Mouse (Mus musculus): ENCODE measurements around the gene Faim2. TPM values are rescaled to one million over a fixed set of nuclear protein-coding genes. Genes with fewer than 3 reads are reported as not detected.

Gene Faim2
- polyA plus RNA-seq (2016; fragmentation: Nextera tagmentation; extraction: Ambion mirVana) = 0.36 and 1.0 TPM in 2 replicates

DNA sequence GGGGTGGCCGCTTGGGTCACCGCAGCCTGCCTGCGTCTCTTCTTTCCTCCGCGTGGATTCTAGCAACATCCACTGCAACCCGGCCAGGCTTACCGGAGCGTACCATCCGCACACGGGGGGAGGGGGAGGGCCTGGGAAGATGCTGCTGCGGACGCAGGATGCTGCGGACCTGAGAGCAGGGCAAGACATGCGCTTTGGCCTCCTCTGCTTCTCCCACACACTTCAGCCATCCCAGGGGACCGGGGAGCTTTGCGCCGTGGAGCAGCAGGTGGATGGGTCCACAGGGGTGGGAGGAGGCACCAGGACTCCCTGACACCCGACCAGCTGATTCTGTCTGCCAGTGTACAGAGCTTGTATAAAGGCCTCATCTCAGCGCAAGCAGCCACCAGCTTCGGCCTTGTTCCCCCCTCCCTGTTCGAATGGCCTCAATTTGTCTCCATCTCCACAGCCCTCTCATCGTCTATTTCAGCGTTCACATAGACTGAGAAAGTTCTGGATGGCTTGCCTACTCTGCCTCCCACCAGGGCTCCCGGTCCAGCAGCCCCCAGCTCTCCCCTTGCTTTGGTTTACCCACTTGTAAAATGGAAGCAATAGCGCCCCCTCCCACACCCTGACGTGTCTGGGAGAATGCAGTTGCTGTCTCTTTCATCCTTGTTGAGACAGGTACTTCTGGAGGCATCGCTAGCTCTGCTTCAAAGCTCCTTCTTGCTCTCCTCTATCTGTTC is at the start of gene Faim2:
TSS of gene Faim2 (minus strand) at position 537 of the 725 bp plus-strand sequence.
- Histone ChIP-seq H3K36me3 (no peaks in the 10 kb centered on the region), H3K4me2 (replicated peaks) (peak within 1 kb of the TSS; percentile 34; the same call in 1 of the 2 replicates), H3K4me3 (no peak within 1 kb of the TSS), H3K27ac (no peak within 1 kb of the TSS), H3K9ac (no peak within 1 kb of the TSS), H3K27me3 (peaks cover 28% of the 10 kb centered on the region), H3K4me1 (peaks cover 15% of the 10 kb centered on the region), H3K9me3 (no peaks in the 10 kb centered on the region)
- 16% methylated on average over 27 of the region's 27 CpGs for WGBS
- no peak for ATAC-seq (ENCODE audit: insufficient number of reproducible peaks, insufficient read depth, low FRiP score, low TSS enrichment)

DNA sequence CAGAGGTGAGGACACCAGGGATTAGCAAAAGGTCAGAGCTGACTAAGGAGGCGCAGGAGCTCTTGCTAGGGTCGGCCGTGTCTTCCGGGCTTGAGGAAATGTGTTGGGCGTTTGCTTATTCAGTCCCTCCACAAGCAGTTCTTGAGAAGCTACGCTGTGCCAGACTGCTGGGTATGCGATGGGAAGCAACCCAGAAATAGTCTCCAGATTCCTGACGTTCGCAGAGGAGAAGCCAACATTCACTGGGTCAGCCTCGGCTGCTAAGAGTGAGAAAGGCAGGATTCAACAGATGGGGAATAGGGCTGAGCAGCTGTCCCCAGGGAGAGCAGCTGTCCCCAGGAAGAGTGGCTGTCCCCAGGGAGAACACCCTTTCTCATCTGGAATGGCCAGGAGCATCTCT is 41.2 kb upstream of the Faim2 start:
- Histone ChIP-seq H3K9me3 (0 out of 2 replicates have a peak, but pooled peaks cover 2% of the 10 kb centered on the region), H3K4me1 (0 out of 2 replicates have a peak, but pooled peaks cover 3% of the 10 kb centered on the region), H3K27ac (no peak overlapping the region), H3K4me2 (replicated peaks) (no peak overlapping the region), H3K27me3 (peaks cover 3% of the 10 kb centered on the region), H3K9ac (no peak overlapping the region), H3K36me3 (no peaks in the 10 kb centered on the region), H3K4me3 (no peak overlapping the region)
- 79% methylated on average over 10 of the region's 10 CpGs for WGBS
- no peak for ATAC-seq (ENCODE audit: insufficient number of reproducible peaks, insufficient read depth, low FRiP score, low TSS enrichment)

DNA sequence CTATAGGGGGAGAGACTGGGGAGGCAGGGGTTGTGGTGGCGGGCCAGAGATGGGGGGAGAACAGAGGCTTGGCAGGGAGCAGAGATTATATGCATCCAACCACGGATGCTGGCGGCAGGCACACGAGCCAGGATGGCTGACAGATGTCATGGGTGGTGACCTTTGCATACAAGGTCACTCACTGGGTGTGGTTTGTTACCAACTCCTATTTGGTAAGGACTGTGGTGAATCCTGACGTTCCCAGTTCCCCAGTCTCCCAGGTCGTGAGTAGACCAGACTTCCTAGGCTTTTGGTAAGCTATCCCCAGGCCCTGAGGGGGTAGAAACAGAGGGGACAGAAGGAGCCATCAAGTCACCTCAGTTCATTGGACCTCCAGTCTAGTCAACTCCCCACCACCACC is 40.7 kb upstream of the Faim2 start:
- Histone ChIP-seq H3K27ac (no peak overlapping the region), H3K36me3 (no peaks in the 10 kb centered on the region), H3K4me3 (no peak overlapping the region), H3K4me2 (replicated peaks) (no peak overlapping the region), H3K4me1 (0 out of 2 replicates have a peak, but pooled peaks cover 5% of the 10 kb centered on the region), H3K9me3 (0 out of 2 replicates have a peak, but pooled peaks cover 2% of the 10 kb centered on the region), H3K9ac (no peak overlapping the region), H3K27me3 (peaks cover 3% of the 10 kb centered on the region)
- 60% methylated on average over 6 of the region's 6 CpGs for WGBS
- no peak for ATAC-seq (ENCODE audit: insufficient number of reproducible peaks, insufficient read depth, low FRiP score, low TSS enrichment)

DNA sequence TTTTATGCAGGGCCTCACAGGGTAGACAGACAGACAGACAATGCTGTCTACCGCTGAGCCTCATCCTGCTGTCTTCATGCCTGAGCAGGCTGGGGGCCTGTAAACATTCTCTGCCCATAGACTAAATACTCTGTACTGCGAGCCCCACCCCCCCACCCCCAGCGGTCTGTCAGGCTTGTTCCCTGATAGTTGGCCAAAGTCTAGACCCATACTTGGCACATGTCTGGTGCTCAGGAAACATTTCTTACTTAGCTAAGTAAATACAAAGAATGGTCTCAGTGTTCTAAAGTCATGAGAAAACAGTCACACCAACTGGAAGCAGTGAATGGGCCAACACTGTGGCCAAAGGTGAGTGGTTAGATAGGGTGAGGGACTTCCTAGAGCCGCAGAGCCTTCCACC is 39.4 kb upstream of the Faim2 start:
- ATAC-seq (ENCODE audit: insufficient number of reproducible peaks, insufficient read depth, low FRiP score, low TSS enrichment) = no peak
- no peak overlapping the region for H3K27ac ChIP-seq
- 83% methylated on average over 4 of the region's 4 CpGs for WGBS
- H3K36me3 ChIP-seq = no peaks in the 10 kb centered on the region
- no peak overlapping the region for H3K4me3 ChIP-seq
- H3K9me3 ChIP-seq = 0 out of 2 replicates have a peak, but pooled peaks cover 2% of the 10 kb centered on the region
- H3K27me3 ChIP-seq = peaks cover 3% of the 10 kb centered on the region
- H3K4me2 ChIP-seq (replicated peaks) = no peak overlapping the region
- H3K4me1 ChIP-seq = 0 out of 2 replicates have a peak, but pooled peaks cover 5% of the 10 kb centered on the region
- H3K9ac ChIP-seq = no peak overlapping the region

DNA sequence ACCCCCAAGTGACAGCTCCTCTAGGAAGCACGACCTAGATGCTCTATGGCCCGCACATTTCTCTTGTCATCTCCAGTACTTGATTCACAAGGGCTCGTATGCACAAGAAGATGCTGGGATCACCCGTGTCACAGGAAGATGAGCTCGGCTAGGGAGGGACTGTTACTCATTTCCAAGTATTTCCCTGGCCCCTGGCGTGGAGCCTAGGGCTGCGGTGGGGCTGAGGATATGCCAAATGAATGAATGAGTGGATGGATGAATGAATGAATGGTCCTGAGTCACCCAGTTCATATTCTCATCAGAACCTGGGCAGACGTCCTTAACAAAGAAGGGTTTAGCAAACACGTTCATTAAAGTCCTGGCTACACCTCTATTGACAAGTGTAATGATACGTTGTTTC is 32.3 kb upstream of the Faim2 start:
- WGBS = 75% methylated on average over 10 of the region's 10 CpGs
- Histone ChIP-seq H3K27ac (no peak overlapping the region), H3K4me1 (0 out of 2 replicates have a peak, but pooled peaks cover 9% of the 10 kb centered on the region), H3K9ac (no peak overlapping the region), H3K27me3 (no peaks in the 10 kb centered on the region), H3K4me3 (no peak overlapping the region), H3K9me3 (no peaks in the 10 kb centered on the region), H3K36me3 (no peaks in the 10 kb centered on the region), H3K4me2 (replicated peaks) (no peak overlapping the region)
- no peak for ATAC-seq (ENCODE audit: insufficient number of reproducible peaks, insufficient read depth, low FRiP score, low TSS enrichment)

DNA sequence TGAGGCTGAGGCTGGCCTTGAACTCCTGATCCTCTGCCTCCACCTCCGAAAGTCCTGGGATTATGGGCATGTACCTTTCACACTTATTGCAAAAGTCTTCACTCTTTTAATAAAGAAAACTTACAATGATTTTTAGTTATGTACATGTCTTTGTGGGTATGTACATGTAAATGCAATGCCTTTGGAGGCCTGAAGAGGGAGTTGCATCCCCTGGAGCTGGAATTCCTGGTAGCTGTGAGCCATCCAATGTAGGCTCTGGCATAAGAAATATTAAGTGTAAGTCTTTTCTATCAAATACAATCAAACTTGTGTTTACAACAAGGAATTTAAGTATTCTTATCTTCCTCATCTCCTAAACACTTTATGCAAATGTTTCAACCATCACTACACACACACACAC is 31.0 kb upstream of the Faim2 start:
- Histone ChIP-seq H3K4me1 (peaks cover 11% of the 10 kb centered on the region; the same call in 1 of the 2 replicates), H3K9me3 (no peaks in the 10 kb centered on the region), H3K4me3 (no peak overlapping the region), H3K36me3 (no peaks in the 10 kb centered on the region), H3K27me3 (no peaks in the 10 kb centered on the region), H3K27ac (no peak overlapping the region), H3K4me2 (replicated peaks) (no peak overlapping the region), H3K9ac (no peak overlapping the region)
- no peak for ATAC-seq (ENCODE audit: insufficient number of reproducible peaks, insufficient read depth, low FRiP score, low TSS enrichment)
- 97% methylated on average over 1 of the region's 1 CpGs for WGBS

DNA sequence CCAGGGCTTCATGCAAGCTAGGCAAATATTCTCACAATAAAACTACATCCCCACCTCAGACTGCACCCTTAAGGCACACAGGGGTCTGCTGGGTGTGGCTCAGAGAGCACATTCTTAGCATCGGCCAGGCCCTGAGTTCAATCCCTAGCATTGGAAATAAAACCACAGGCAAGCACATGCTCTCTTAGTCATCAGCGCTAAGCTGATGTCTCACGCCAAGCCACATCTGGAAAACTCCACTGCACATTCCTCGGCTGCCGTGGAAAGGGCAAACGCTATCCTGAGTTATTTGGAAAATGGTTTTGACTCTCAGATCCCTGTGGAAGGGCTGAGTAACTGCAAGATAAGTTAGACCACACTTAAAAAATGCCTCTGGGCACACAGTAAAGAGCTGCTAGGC is 25.8 kb upstream of the Faim2 start:
- H3K4me2 ChIP-seq (replicated peaks) = no peak overlapping the region
- no peak overlapping the region for H3K27ac ChIP-seq
- H3K36me3 ChIP-seq = no peaks in the 10 kb centered on the region
- H3K27me3 ChIP-seq = no peaks in the 10 kb centered on the region
- H3K4me1 ChIP-seq = peaks cover 10% of the 10 kb centered on the region; the same call in 1 of the 2 replicates
- 39% methylated on average over 6 of the region's 6 CpGs for WGBS
- H3K4me3 ChIP-seq = no peak overlapping the region
- no peak overlapping the region for H3K9ac ChIP-seq
- no peak for ATAC-seq (ENCODE audit: insufficient number of reproducible peaks, insufficient read depth, low FRiP score, low TSS enrichment)
- H3K9me3 ChIP-seq = no peaks in the 10 kb centered on the region

DNA sequence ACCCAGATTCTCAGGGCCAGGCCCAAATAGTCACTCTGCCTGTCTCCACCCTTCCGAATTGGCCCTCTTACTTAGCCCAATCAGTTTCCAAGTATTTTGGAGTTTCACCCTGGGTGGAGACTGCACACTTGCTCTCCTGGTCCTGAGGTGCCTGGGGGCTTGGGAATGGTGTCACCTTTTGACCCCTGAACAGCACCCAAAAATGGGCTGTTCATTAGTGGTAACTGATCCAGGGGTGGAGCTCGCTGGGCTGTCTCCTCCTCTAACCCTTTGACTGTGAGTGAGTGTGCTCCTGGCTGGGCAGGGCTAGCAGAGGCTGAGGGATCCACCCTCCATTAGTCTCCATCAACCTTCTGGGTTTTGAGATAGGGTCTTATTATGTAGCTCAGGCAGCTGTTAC is 21.9 kb upstream of the Faim2 start:
- Histone ChIP-seq H3K27me3 (no peaks in the 10 kb centered on the region), H3K4me2 (replicated peaks) (no peak overlapping the region), H3K9ac (no peak overlapping the region), H3K4me3 (no peak overlapping the region), H3K4me1 (peaks cover 19% of the 10 kb centered on the region), H3K9me3 (no peaks in the 10 kb centered on the region), H3K27ac (no peak overlapping the region), H3K36me3 (no peaks in the 10 kb centered on the region)
- ATAC-seq (ENCODE audit: insufficient number of reproducible peaks, insufficient read depth, low FRiP score, low TSS enrichment) = no peak
- 48% methylated on average over 2 of the region's 2 CpGs for WGBS

DNA sequence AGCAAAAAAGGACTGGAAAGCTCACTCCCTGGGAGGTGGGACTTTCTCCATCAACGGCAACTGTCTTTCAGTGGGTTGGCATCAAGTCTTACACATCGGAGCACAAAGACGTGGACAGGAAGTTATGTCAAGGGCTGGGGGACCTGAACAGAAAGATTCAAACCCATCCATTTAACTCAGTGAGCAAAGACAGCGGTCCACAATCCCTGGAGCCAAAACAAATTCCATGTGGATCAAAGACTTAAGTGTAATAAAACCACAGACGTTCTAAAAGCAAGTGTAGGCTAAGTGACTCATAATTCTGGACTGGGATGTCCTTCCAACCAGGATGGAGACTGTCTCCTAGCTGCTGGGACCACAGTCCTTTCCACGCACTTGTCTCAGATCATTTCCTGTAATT is 19.8 kb upstream of the Faim2 start:
- H3K36me3 ChIP-seq = no peaks in the 10 kb centered on the region
- H3K4me2 ChIP-seq (replicated peaks) = no peak overlapping the region
- H3K27me3 ChIP-seq = 0 out of 2 replicates have a peak, but pooled peaks cover 4% of the 10 kb centered on the region
- H3K4me1 ChIP-seq = peaks cover 13% of the 10 kb centered on the region
- 71% methylated on average over 6 of the region's 6 CpGs for WGBS
- ATAC-seq (ENCODE audit: insufficient number of reproducible peaks, insufficient read depth, low FRiP score, low TSS enrichment) = no peak
- no peak overlapping the region for H3K27ac ChIP-seq
- no peaks in the 10 kb centered on the region for H3K9me3 ChIP-seq
- no peak overlapping the region for H3K4me3 ChIP-seq
- H3K9ac ChIP-seq = no peak overlapping the region

DNA sequence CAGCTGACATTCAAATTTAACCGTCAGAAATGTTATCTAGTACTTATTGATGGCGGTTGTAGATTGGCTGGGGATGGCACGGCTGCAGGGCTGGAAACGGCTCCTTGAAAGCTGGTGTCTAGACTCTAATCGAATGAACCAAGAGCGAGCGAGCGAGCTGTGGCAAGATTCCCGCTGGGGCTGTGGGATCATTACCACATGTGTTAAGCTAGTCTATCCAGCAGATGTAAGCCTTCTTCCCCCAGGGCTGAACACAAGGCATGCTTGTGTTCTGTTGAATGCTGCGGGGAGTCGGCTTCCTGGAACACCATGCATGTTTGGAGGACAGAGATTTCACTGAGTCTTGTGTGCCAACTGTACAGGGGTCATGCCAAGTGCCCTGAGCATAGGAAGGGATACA is 18.6 kb upstream of the Faim2 start:
- Histone ChIP-seq H3K9me3 (no peaks in the 10 kb centered on the region), H3K4me2 (replicated peaks) (no peak overlapping the region), H3K27me3 (0 out of 2 replicates have a peak, but pooled peaks cover 4% of the 10 kb centered on the region), H3K9ac (no peak overlapping the region), H3K27ac (no peak overlapping the region), H3K4me1 (peaks cover 13% of the 10 kb centered on the region), H3K36me3 (no peaks in the 10 kb centered on the region), H3K4me3 (no peak overlapping the region)
- ATAC-seq (ENCODE audit: insufficient number of reproducible peaks, insufficient read depth, low FRiP score, low TSS enrichment) = no peak
- whole genome bisulfite sequencing = 34% methylated on average over 11 of the region's 11 CpGs

DNA sequence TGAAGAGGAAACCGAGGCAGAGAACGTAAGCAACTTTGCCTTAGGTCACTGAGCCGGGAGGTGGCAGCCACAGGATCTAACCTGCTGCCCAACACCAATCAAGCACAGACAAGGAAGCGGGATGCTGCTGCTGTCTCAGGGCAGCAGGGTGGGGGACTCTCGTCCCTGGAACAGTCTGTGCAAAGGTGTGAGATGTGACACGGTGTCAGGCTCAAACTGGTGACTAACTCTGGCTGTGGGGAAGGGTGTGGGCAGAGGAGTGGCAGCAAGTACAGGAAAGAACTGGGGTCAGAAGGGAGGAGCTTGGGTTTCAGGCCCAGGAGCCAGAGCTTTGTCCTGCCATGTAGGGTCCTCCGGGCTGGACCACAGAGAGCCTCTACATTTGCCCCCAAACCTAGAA is 16.1 kb upstream of the Faim2 start:
- H3K9me3 ChIP-seq = no peaks in the 10 kb centered on the region
- 75% methylated on average over 7 of the region's 7 CpGs for WGBS
- no peak overlapping the region for H3K4me3 ChIP-seq
- H3K4me2 ChIP-seq (replicated peaks) = no peak overlapping the region
- no peak for ATAC-seq (ENCODE audit: insufficient number of reproducible peaks, insufficient read depth, low FRiP score, low TSS enrichment)
- no peaks in the 10 kb centered on the region for H3K36me3 ChIP-seq
- 0 out of 2 replicates have a peak, but pooled peaks cover 8% of the 10 kb centered on the region for H3K27me3 ChIP-seq
- H3K9ac ChIP-seq = no peak overlapping the region
- no peak overlapping the region for H3K27ac ChIP-seq
- peaks cover 13% of the 10 kb centered on the region for H3K4me1 ChIP-seq

DNA sequence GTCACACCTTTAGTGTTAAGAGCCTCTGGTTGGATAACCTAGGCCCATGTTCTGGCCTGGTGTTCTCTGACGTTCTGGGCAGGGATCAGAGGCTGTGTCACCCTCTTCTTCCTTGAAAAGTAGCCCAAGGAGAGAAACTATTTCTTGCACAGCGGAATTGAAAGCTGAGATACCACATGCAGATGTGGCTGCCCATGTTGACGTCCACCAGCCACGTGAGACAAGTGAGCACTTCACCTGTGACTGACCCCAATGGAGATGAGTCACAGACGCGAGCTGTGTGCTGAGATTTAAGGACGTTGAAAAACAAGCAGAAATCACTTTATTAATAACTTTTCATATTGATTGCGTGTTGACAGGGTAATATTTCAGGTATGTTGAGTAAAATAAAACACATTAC is 11.9 kb upstream of the Faim2 start:
- Histone ChIP-seq H3K9ac (no peak overlapping the region), H3K36me3 (no peaks in the 10 kb centered on the region), H3K4me3 (no peak overlapping the region), H3K27me3 (0 out of 2 replicates have a peak, but pooled peaks cover 8% of the 10 kb centered on the region), H3K9me3 (no peaks in the 10 kb centered on the region), H3K4me1 (no peaks in the 10 kb centered on the region), H3K4me2 (replicated peaks) (no peak overlapping the region), H3K27ac (no peak overlapping the region)
- 60% methylated on average over 8 of the region's 8 CpGs for WGBS
- no peak for ATAC-seq (ENCODE audit: insufficient number of reproducible peaks, insufficient read depth, low FRiP score, low TSS enrichment)

All from embryonic facial prominence, embryonic 12.5 days (tissue).